Mouse (Mus musculus): ENCODE measurements around the gene Prdm10.

DNA sequence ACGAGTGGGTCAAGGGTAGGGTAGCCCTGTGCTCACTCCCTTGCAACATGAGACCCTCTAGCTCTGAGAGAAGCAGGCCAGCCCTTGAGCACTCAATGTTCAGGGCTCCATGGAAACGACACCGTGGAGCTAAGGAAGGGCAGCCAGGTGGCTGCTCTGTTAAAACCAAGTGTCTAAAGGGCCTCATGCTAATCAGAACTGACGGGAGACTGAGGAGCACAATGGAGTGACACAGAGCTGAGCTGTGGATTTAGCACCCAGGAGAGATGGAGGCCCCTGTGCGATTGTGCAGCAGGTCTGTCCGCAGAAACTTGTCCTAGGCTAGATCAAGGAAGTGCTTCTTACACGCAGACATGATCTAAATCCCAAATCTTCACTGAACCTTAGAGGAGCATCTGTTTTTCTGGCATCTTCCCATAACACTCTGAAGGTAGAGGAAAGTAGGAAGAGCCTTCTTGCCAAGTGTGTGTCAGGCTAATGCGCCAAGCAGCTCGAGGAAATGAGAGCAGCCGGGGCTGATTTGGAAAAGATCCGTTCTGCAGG is 64.0 kb downstream of the Prdm10 start:
- no peak for TF ChIP-seq EP300 (IDR thresholded peaks at IDR 0.05; ENCODE audit: insufficient read depth, low read depth, low read length)
- no peak for TF ChIP-seq CTCF (IDR thresholded peaks at IDR 0.05)

Data from heart, adult 2 months (tissue).